Mouse (Mus musculus): Measurements from ENCODE around the gene Rgs14. TPM values are rescaled to one million over a fixed set of nuclear protein-coding genes. Genes with fewer than 3 reads are reported as not detected.
A peak's percentile ranks its signal among the peaks of the same experiment; 100 is the strongest.

The Rgs14 gene
- polyA plus RNA-seq, 1 experiment from 2014 or later, result 0.31 TPM

DNA sequence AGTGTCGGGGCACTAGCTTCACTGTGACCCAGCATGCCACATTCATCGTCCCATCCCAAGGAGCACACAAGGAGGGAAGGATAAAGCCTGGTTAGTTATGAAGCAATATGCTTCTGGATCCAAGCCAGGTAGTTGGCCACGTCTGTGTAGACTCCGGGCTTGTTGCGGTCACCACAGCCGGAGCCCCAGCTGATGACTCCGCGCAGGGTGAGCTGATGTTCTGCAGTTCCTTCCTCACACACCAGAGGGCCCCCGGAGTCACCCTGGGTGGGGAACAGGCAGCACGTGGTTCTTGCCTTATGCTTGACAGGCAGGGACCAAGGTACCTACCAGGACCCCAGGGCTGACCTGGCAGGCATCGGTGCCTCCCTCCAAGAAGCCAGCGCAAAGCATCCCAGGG is 48.5 kb downstream of the Rgs14 start:
- ATAC-seq (replicated peaks; ENCODE audit: insufficient number of reproducible peaks, low FRiP score, low TSS enrichment), result no peak; the same call in 1 of the 2 replicates
- no peak overlapping the region for H3K9ac ChIP-seq (ENCODE audit: low read depth, low read length)
- no peaks in the 10 kb centered on the region for H3K9me3 ChIP-seq (replicated peaks; ENCODE audit: control insufficient read depth, low read length)
- peaks cover 80% of the 10 kb centered on the region for H3K27me3 ChIP-seq (ENCODE audit: control insufficient read depth, insufficient read depth, low read length)
- peaks cover 5% of the 10 kb centered on the region for H3K4me1 ChIP-seq (ENCODE audit: control insufficient read depth, insufficient read depth, low read length)
- no peak overlapping the region for H3K4me2 ChIP-seq
- 14% methylated on average over 12 of the region's 12 CpGs for WGBS (ENCODE audit: insufficient replicate concordance)
- no peak overlapping the region for H3K27ac ChIP-seq (ENCODE audit: low read depth, low read length)
- H3K36me3 ChIP-seq (ENCODE audit: control insufficient read depth, insufficient read depth, low read length), result no peaks in the 10 kb centered on the region
- no peak overlapping the region for H3K4me3 ChIP-seq (ENCODE audit: low read depth, low read length)

DNA sequence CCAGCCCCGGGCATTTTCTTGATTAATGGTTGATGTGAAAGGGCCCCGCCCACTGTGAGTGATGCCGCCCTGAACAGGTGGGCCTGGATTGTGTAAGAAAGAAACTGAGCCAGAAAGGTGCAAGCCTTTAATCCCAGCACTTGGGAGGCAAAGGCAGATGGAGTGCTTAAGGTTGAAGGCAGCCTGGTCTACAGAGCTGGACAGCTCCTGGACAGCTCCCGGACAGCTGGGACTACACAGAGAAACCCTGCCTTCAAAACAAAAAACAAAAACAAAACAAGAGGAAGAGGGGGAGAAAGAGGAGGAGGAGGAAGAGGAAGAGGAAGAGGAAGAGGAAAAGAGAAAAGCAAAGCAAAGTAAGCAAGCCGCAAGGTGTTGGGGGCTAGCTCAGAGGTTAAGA is 49.6 kb downstream of the Rgs14 start:
- Histone ChIP-seq H3K9me3 (replicated peaks; ENCODE audit: control insufficient read depth, low read length) (no peaks in the 10 kb centered on the region), H3K36me3 (ENCODE audit: control insufficient read depth, insufficient read depth, low read length) (no peaks in the 10 kb centered on the region), H3K9ac (ENCODE audit: low read depth, low read length) (no peak overlapping the region), H3K4me2 (no peak overlapping the region), H3K4me3 (ENCODE audit: low read depth, low read length) (no peak overlapping the region), H3K27ac (ENCODE audit: low read depth, low read length) (no peak overlapping the region), H3K27me3 (ENCODE audit: control insufficient read depth, insufficient read depth, low read length) (peaks cover 69% of the 10 kb centered on the region), H3K4me1 (ENCODE audit: control insufficient read depth, insufficient read depth, low read length) (peaks cover 5% of the 10 kb centered on the region)
- ATAC-seq (replicated peaks; ENCODE audit: insufficient number of reproducible peaks, low FRiP score, low TSS enrichment), result no peak
- 74% methylated on average over 5 of the region's 5 CpGs for WGBS (ENCODE audit: insufficient replicate concordance)

DNA sequence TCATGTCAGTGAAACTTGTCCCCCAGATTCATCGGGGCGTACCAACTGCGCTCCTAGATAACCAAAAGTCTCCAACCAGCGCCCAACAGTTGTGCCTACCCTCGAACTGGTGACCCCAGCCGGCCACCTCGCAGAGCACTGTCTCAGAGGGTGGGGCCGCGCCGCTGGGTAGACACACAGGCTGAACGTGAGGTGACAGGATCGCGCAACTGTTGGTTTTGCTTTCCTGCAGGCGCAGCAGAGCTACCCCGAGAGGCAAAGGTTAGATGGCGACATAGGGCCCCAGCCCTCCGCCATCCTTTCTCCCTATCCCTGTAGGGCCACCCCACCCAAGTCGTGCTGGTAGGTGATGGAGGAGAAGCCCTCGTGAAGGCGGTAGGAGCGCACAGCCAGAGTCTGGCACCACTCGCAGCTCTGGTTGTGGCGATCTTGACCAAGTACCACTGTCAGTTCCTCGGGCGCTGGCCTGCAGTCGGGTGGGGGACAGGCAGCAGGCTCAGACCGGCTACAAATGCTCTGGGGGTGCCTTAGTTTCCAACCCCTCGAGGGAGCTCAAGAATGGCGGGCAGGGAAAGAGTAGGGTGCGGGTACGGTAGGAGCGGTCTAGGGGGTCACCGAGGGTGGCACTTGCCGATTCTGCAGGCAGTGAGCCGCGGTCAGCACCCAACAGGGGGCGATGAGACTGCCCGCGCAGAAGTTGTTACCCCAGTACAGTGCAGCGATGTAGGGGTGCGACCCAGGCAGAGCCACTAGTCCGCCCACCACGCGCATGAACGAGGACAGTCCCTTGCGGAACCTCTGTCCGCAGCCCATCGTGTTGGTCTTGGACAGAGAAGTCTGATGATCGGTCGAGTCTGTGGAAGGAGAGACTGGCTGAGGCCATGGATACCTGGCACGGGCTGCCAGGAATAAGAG is 50.7 kb downstream of the Rgs14 start:
- peak overlapping the region; percentile 19; the same call in 1 of the 2 replicates for H3K4me3 ChIP-seq (ENCODE audit: low read depth, low read length)
- peaks cover 5% of the 10 kb centered on the region for H3K4me1 ChIP-seq (ENCODE audit: control insufficient read depth, insufficient read depth, low read length)
- peaks cover 58% of the 10 kb centered on the region for H3K27me3 ChIP-seq (ENCODE audit: control insufficient read depth, insufficient read depth, low read length)
- H3K9ac ChIP-seq (ENCODE audit: low read depth, low read length), result no peak overlapping the region
- H3K27ac ChIP-seq (ENCODE audit: low read depth, low read length), result no peak overlapping the region
- ATAC-seq (replicated peaks; ENCODE audit: insufficient number of reproducible peaks, low FRiP score, low TSS enrichment), result no peak; the same call in 1 of the 2 replicates
- peak overlapping the region; percentile 42 for H3K4me2 ChIP-seq
- H3K36me3 ChIP-seq (ENCODE audit: control insufficient read depth, insufficient read depth, low read length), result no peaks in the 10 kb centered on the region
- H3K9me3 ChIP-seq (replicated peaks; ENCODE audit: control insufficient read depth, low read length), result no peaks in the 10 kb centered on the region
- 22% methylated on average over 51 of the region's 51 CpGs for WGBS (ENCODE audit: insufficient replicate concordance)

- H3K9ac ChIP-seq (ENCODE audit: low read depth, low read length), result peak overlapping the region; percentile 39; the same call in 1 of the 2 replicates
- ATAC-seq (replicated peaks; ENCODE audit: insufficient number of reproducible peaks, low FRiP score, low TSS enrichment), result no peak
- 11% methylated on average over 35 of the region's 35 CpGs for WGBS (ENCODE audit: insufficient replicate concordance)
Measured at GRCm38 (mm10) chr13:55420933-55421800, 51.6 kb downstream of the Rgs14 start.

GRCm38 (mm10) chr13:55426613-55427012 is 57.1 kb downstream of the Rgs14 start, which contains the start of gene F12:
TSS of gene F12 (minus strand) at chr13:55426793.
- no peak within 1 kb of the TSS for H3K4me2 ChIP-seq

More at GRCm38 (mm10) chr13:55420933-55421800, 51.6 kb downstream of the Rgs14 start:
- peak overlapping the region; percentile 42 for H3K4me2 ChIP-seq
- H3K36me3 ChIP-seq (ENCODE audit: control insufficient read depth, insufficient read depth, low read length), result no peaks in the 10 kb centered on the region
- no peak overlapping the region for H3K27ac ChIP-seq (ENCODE audit: low read depth, low read length)
- H3K27me3 ChIP-seq (ENCODE audit: control insufficient read depth, insufficient read depth, low read length), result peaks cover 55% of the 10 kb centered on the region
- no peaks in the 10 kb centered on the region for H3K9me3 ChIP-seq (replicated peaks; ENCODE audit: control insufficient read depth, low read length)
- H3K4me1 ChIP-seq (ENCODE audit: control insufficient read depth, insufficient read depth, low read length), result peaks cover 5% of the 10 kb centered on the region
- peak overlapping the region; percentile 19; the same call in 1 of the 2 replicates for H3K4me3 ChIP-seq (ENCODE audit: low read depth, low read length)

DNA sequence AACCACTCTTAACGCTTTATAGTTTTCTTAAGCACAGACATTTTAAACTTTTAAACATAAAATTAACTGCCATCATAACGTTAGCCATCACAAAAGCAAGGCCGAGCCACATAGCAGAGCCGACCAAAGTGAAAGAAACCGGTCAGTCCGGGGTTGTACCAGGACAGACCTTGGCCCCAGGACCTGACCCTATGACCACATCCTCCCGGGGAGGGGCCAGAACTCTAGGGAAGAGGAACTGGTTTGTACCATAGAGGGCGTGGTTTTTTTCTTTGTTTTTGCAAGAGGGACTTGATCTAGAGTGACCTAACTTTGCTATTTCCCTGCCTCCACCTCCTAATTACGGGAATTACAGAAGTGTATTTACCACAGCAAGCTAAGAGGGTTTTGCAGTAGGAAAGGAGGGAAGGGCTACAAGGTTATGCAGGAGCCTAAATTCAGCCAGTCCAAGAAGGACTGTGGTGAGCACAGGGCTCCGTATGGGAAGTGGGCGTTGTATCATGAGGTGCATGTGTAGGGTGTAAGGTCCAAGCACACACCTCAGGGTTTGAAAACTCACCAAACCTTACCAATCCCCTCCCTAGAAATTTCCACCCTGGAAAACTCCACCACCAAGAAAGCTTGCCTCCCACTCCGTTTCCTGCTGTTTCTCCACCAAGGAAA is 59.8 kb downstream of the Rgs14 start:
- H3K9me3 ChIP-seq (replicated peaks; ENCODE audit: control insufficient read depth, low read length), result no peaks in the 10 kb centered on the region; the same call in 1 of the 2 replicates
- WGBS (ENCODE audit: insufficient replicate concordance), result 60% methylated on average over 12 of the region's 12 CpGs
- no peaks in the 10 kb centered on the region for H3K36me3 ChIP-seq (ENCODE audit: control insufficient read depth, insufficient read depth, low read length)
- no peak overlapping the region for H3K4me3 ChIP-seq (ENCODE audit: low read depth, low read length)
- no peak overlapping the region for H3K4me2 ChIP-seq
- H3K4me1 ChIP-seq (ENCODE audit: control insufficient read depth, insufficient read depth, low read length), result no peaks in the 10 kb centered on the region
- no peak overlapping the region for H3K9ac ChIP-seq (ENCODE audit: low read depth, low read length)
- H3K27ac ChIP-seq (ENCODE audit: low read depth, low read length), result no peak overlapping the region
- ATAC-seq (replicated peaks; ENCODE audit: insufficient number of reproducible peaks, low FRiP score, low TSS enrichment), result no peak
- H3K27me3 ChIP-seq (ENCODE audit: control insufficient read depth, insufficient read depth, low read length), result no peaks in the 10 kb centered on the region

More at GRCm38 (mm10) chr13:55426613-55427012, 57.1 kb downstream of the Rgs14 start, which contains the start of gene F12:
- WGBS (ENCODE audit: insufficient replicate concordance), result 79% methylated on average over 10 of the region's 10 CpGs
- no peaks in the 10 kb centered on the region for H3K36me3 ChIP-seq (ENCODE audit: control insufficient read depth, insufficient read depth, low read length)
- H3K9ac ChIP-seq (ENCODE audit: low read depth, low read length), result no peak within 1 kb of the TSS
- no peak for ATAC-seq (replicated peaks; ENCODE audit: insufficient number of reproducible peaks, low FRiP score, low TSS enrichment)
- H3K27me3 ChIP-seq (ENCODE audit: control insufficient read depth, insufficient read depth, low read length), result peaks cover 12% of the 10 kb centered on the region
- no peaks in the 10 kb centered on the region for H3K9me3 ChIP-seq (replicated peaks; ENCODE audit: control insufficient read depth, low read length)
- no peak within 1 kb of the TSS for H3K27ac ChIP-seq (ENCODE audit: low read depth, low read length)
- no peak within 1 kb of the TSS for H3K4me3 ChIP-seq (ENCODE audit: low read depth, low read length)
- H3K4me1 ChIP-seq (ENCODE audit: control insufficient read depth, insufficient read depth, low read length), result no peaks in the 10 kb centered on the region

GRCm38 (mm10) chr13:55430566-55430965 is 61.0 kb downstream of the Rgs14 start:
- WGBS (ENCODE audit: insufficient replicate concordance), result 80% methylated on average over 2 of the region's 2 CpGs
- no peaks in the 10 kb centered on the region for H3K36me3 ChIP-seq (ENCODE audit: control insufficient read depth, insufficient read depth, low read length)
- no peak for ATAC-seq (replicated peaks; ENCODE audit: insufficient number of reproducible peaks, low FRiP score, low TSS enrichment)
- H3K4me2 ChIP-seq, result no peak overlapping the region
- no peaks in the 10 kb centered on the region for H3K4me1 ChIP-seq (ENCODE audit: control insufficient read depth, insufficient read depth, low read length)
- no peak overlapping the region for H3K4me3 ChIP-seq (ENCODE audit: low read depth, low read length)
- H3K27me3 ChIP-seq (ENCODE audit: control insufficient read depth, insufficient read depth, low read length), result no peaks in the 10 kb centered on the region
- no peak overlapping the region for H3K27ac ChIP-seq (ENCODE audit: low read depth, low read length)
- H3K9me3 ChIP-seq (replicated peaks; ENCODE audit: control insufficient read depth, low read length), result no peaks in the 10 kb centered on the region; the same call in 1 of the 2 replicates
- no peak overlapping the region for H3K9ac ChIP-seq (ENCODE audit: low read depth, low read length)
